Mouse (Mus musculus): ENCODE measurements around the gene Eif5. TPM values are rescaled to one million over a fixed set of nuclear protein-coding genes. Genes with fewer than 3 reads are reported as not detected.

Gene Eif5
- polyA plus RNA-seq, 2 experiments, result 129 to 474 TPM

DNA sequence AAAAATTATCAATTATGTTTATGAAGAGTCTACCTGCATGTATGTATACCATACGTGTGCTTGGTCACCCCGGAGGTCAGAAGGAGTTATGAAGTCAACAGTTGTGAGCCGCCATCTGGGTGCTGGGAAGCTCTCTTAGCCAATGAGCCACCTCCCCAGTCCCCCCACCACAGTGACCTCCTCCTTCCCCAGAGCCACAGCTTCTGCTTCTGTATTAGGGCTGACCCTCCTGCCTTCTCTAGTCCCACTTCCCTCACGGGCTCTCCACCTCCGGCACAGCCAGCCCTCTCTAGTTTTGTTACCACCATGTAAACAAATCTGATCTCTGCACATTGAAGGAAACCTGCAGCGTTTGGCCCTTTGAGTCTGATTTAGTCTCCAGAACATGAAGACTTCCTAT lies 19.7 kb downstream of the Eif5 start:
- no peak for ATAC-seq (ENCODE audit: low FRiP score, low read depth)
- WGBS, result 64% methylated on average over 6 of the region's 6 CpGs
- H3K36me3 ChIP-seq (ENCODE audit: control insufficient read depth, insufficient read depth, low read length), result no peaks in the 10 kb centered on the region
- H3K27ac ChIP-seq (replicated peaks; ENCODE audit: low read depth, low read length), result no peak overlapping the region
- no peak overlapping the region for H3K4me3 ChIP-seq (replicated peaks; ENCODE audit: low read length)
- no peaks in the 10 kb centered on the region for H3K9me3 ChIP-seq (ENCODE audit: control insufficient read depth, low read length)
- no peaks in the 10 kb centered on the region for H3K27me3 ChIP-seq (ENCODE audit: control insufficient read depth, insufficient read depth, low read length)
- no peak overlapping the region for H3K9ac ChIP-seq (ENCODE audit: low read depth, low read length, severe bottlenecking)
- DNase-seq (ENCODE audit: low spot score), result no peak
- H3K4me1 ChIP-seq (ENCODE audit: control insufficient read depth, insufficient read depth, low read length), result peaks cover 8% of the 10 kb centered on the region; the same call in 1 of the 2 replicates
- TF ChIP-seq POLR2A (IDR thresholded peaks at IDR 0.05; ENCODE audit: borderline replicate concordance, extremely low read depth, insufficient read depth, insufficient read length), result no peak
- no peak overlapping the region for H3K4me2 ChIP-seq (replicated peaks; ENCODE audit: low read depth, low read length, severe bottlenecking)

GRCm38 (mm10) chr12:111558655-111559054 lies 20.8 kb downstream of the Eif5 start:
- ATAC-seq (ENCODE audit: low FRiP score, low read depth), result no peak
- no peak overlapping the region for H3K9ac ChIP-seq (ENCODE audit: low read depth, low read length, severe bottlenecking)
- TF ChIP-seq POLR2A (IDR thresholded peaks at IDR 0.05; ENCODE audit: borderline replicate concordance, extremely low read depth, insufficient read depth, insufficient read length), result no peak
- no peaks in the 10 kb centered on the region for H3K27me3 ChIP-seq (ENCODE audit: control insufficient read depth, insufficient read depth, low read length)
- H3K4me2 ChIP-seq (replicated peaks; ENCODE audit: low read depth, low read length, severe bottlenecking), result no peak overlapping the region
- H3K27ac ChIP-seq (replicated peaks; ENCODE audit: low read depth, low read length), result no peak overlapping the region
- H3K9me3 ChIP-seq (ENCODE audit: control insufficient read depth, low read length), result no peaks in the 10 kb centered on the region
- peaks cover 12% of the 10 kb centered on the region; the same call in 1 of the 2 replicates for H3K4me1 ChIP-seq (ENCODE audit: control insufficient read depth, insufficient read depth, low read length)
- no peaks in the 10 kb centered on the region for H3K36me3 ChIP-seq (ENCODE audit: control insufficient read depth, insufficient read depth, low read length)
- 43% methylated on average over 2 of the region's 2 CpGs for WGBS
- no peak for DNase-seq (ENCODE audit: low spot score)
- H3K4me3 ChIP-seq (replicated peaks; ENCODE audit: low read length), result no peak overlapping the region

GRCm38 (mm10) chr12:111559647-111560258 lies 21.9 kb downstream of the Eif5 start:
- ATAC-seq (ENCODE audit: low FRiP score, low read depth), result no peak
- Histone ChIP-seq H3K4me3 (replicated peaks; ENCODE audit: low read length) (no peak overlapping the region), H3K27me3 (ENCODE audit: control insufficient read depth, insufficient read depth, low read length) (no peaks in the 10 kb centered on the region), H3K4me1 (ENCODE audit: control insufficient read depth, insufficient read depth, low read length) (peaks cover 12% of the 10 kb centered on the region; the same call in 1 of the 2 replicates), H3K9ac (ENCODE audit: low read depth, low read length, severe bottlenecking) (no peak overlapping the region; the same call in 1 of the 2 replicates), H3K27ac (replicated peaks; ENCODE audit: low read depth, low read length) (no peak overlapping the region), H3K36me3 (ENCODE audit: control insufficient read depth, insufficient read depth, low read length) (no peaks in the 10 kb centered on the region), H3K4me2 (replicated peaks; ENCODE audit: low read depth, low read length, severe bottlenecking) (0 out of 2 replicates have a peak overlapping the region, but pooled peaks have one; percentile 6), H3K9me3 (ENCODE audit: control insufficient read depth, low read length) (no peaks in the 10 kb centered on the region)
- TF ChIP-seq POLR2A (IDR thresholded peaks at IDR 0.05; ENCODE audit: borderline replicate concordance, extremely low read depth, insufficient read depth, insufficient read length), result no peak
- no peak for DNase-seq (ENCODE audit: low spot score)
- 46% methylated on average over 18 of the region's 18 CpGs for WGBS

DNA sequence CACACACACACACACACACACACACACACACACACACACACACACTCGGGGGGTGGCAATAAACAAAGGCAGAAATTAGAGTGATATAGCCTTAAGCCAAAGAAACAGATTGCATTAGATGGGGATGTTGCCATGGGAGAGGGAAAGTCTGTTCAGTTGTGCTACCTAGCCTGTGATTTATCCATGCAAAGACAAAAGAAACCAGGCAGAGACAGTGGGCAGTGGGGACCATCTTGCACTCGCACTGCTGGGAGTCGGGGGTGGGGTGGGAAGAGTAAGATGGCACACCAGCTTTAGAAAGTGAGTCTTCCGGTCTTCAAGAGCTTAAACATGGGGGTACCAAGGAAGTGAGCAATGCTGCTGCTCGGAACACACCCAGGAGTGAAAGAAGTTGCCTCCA lies 22.5 kb downstream of the Eif5 start:
- no peak overlapping the region for H3K4me3 ChIP-seq (replicated peaks; ENCODE audit: low read length)
- no peak for DNase-seq (ENCODE audit: low spot score)
- no peak for ATAC-seq (ENCODE audit: low FRiP score, low read depth)
- no peaks in the 10 kb centered on the region for H3K36me3 ChIP-seq (ENCODE audit: control insufficient read depth, insufficient read depth, low read length)
- no peak for TF ChIP-seq POLR2A (IDR thresholded peaks at IDR 0.05; ENCODE audit: borderline replicate concordance, extremely low read depth, insufficient read depth, insufficient read length)
- H3K27me3 ChIP-seq (ENCODE audit: control insufficient read depth, insufficient read depth, low read length), result no peaks in the 10 kb centered on the region
- WGBS, result 70% methylated on average over 5 of the region's 5 CpGs
- no peaks in the 10 kb centered on the region for H3K9me3 ChIP-seq (ENCODE audit: control insufficient read depth, low read length)
- no peak overlapping the region; the same call in 1 of the 2 replicates for H3K9ac ChIP-seq (ENCODE audit: low read depth, low read length, severe bottlenecking)
- H3K27ac ChIP-seq (replicated peaks; ENCODE audit: low read depth, low read length), result no peak overlapping the region
- H3K4me1 ChIP-seq (ENCODE audit: control insufficient read depth, insufficient read depth, low read length), result peaks cover 12% of the 10 kb centered on the region; the same call in 1 of the 2 replicates
- H3K4me2 ChIP-seq (replicated peaks; ENCODE audit: low read depth, low read length, severe bottlenecking), result no peak overlapping the region

GRCm38 (mm10) chr12:111562276-111562814 lies 24.5 kb downstream of the Eif5 start:
- TF ChIP-seq POLR2A (IDR thresholded peaks at IDR 0.05; ENCODE audit: borderline replicate concordance, extremely low read depth, insufficient read depth, insufficient read length), result no peak
- 34% methylated on average over 4 of the region's 4 CpGs for WGBS
- Histone ChIP-seq H3K36me3 (ENCODE audit: control insufficient read depth, insufficient read depth, low read length) (no peaks in the 10 kb centered on the region), H3K4me3 (replicated peaks; ENCODE audit: low read length) (no peak overlapping the region), H3K27me3 (ENCODE audit: control insufficient read depth, insufficient read depth, low read length) (no peaks in the 10 kb centered on the region), H3K4me1 (ENCODE audit: control insufficient read depth, insufficient read depth, low read length) (peaks cover 12% of the 10 kb centered on the region; the same call in 1 of the 2 replicates), H3K4me2 (replicated peaks; ENCODE audit: low read depth, low read length, severe bottlenecking) (no peak overlapping the region), H3K9ac (ENCODE audit: low read depth, low read length, severe bottlenecking) (no peak overlapping the region), H3K9me3 (ENCODE audit: control insufficient read depth, low read length) (no peaks in the 10 kb centered on the region), H3K27ac (replicated peaks; ENCODE audit: low read depth, low read length) (no peak overlapping the region; the same call in 1 of the 2 replicates)
- ATAC-seq (ENCODE audit: low FRiP score, low read depth), result no peak
- DNase-seq (ENCODE audit: low spot score), result no peak

Data from limb, embryonic 14.5 days (tissue).